Mouse (Mus musculus) forebrain, embryonic 12.5 days (tissue): Measurements from ENCODE around the gene Alkbh2. TPM values are rescaled to one million over a fixed set of nuclear protein-coding genes. Genes with fewer than 3 reads are reported as not detected.

Source experiments
- ATAC-seq: fragments of 200-750 bp; cut with Nextera tagmentation; 2 replicates; pipeline ENCODE4 v1.8.0; 2017; ENCODE audit warnings: moderate TSS enrichment; ENCODE audit not compliant: low FRiP score
- H3K27ac ChIP-seq: fragments of 300-500 bp; sonication (generic); 2 replicates; pipeline ENCODE4 v1.5.1; 2016; ENCODE audit warnings: mild to moderate bottlenecking
- H3K27me3 ChIP-seq: fragments of 300-500 bp; sonication (generic); 2 replicates; pipeline ENCODE4 v1.6.1; 2016; ENCODE audit warnings: mild to moderate bottlenecking
- H3K36me3 ChIP-seq: fragments of 300-500 bp; sonication (generic); replicated peaks from 2 replicates; pipeline ENCODE4 v1.6.1; 2016; ENCODE audit warnings: mild to moderate bottlenecking
- H3K4me1 ChIP-seq: fragments of 300-500 bp; sonication (generic); 2 replicates; pipeline ENCODE4 v1.6.1; 2016
- H3K4me2 ChIP-seq: fragments of 300-500 bp; sonication (generic); 2 replicates; pipeline ENCODE4 v1.6.1; 2016; ENCODE audit warnings: mild to moderate bottlenecking, moderate library complexity
- H3K4me3 ChIP-seq: fragments of 300-500 bp; sonication (generic); replicated peaks from 2 replicates; pipeline ENCODE4 v1.5.1; 2016; ENCODE audit warnings: mild to moderate bottlenecking
- H3K9ac ChIP-seq: fragments of 300-500 bp; sonication (generic); 2 replicates; pipeline ENCODE4 v1.6.1; 2016; ENCODE audit warnings: mild to moderate bottlenecking
- H3K9me3 ChIP-seq: fragments of 300-500 bp; sonication (generic); 2 replicates; pipeline ENCODE4 v1.6.1; 2016
- WGBS: fragments of 180-500 bp; shearing (Covaris S2); methylation state at CpG from one replicate; pipeline ENCODE4 v1.1.7; 2016; 5-methylcytosine and 5-hydroxymethylcytosine counted together
- polyA plus RNA-seq: library from polyadenylated mRNA; unstranded; fragments of >200 nt; fragmentation: Nextera tagmentation; extraction: Ambion mirVana; gene quantifications from 2 replicates; pipeline ENCODE4 v1.2.1, GENCODE M21; 2016

The Alkbh2 gene
- polyA plus RNA-seq, 1 experiment from 2014 or later = 11.3 TPM

GRCm38 (mm10) chr5:114085501-114085900 lies 42.5 kb downstream of the Alkbh2 start:
- Histone ChIP-seq H3K4me3 (no peak overlapping the region), H3K9me3 (no peaks in the 10 kb centered on the region), H3K27me3 (no peaks in the 10 kb centered on the region), H3K27ac (no peak overlapping the region), H3K4me1 (peaks cover 4% of the 10 kb centered on the region), H3K36me3 (no peaks in the 10 kb centered on the region), H3K4me2 (no peak overlapping the region), H3K9ac (no peak overlapping the region)
- WGBS = 88% methylated on average over 14 of the region's 14 CpGs
- no peak for ATAC-seq

GRCm38 (mm10) chr5:114077009-114077408 lies 51.0 kb downstream of the Alkbh2 start:
- WGBS = 62% methylated on average over 8 of the region's 8 CpGs
- peaks cover 3% of the 10 kb centered on the region for H3K4me1 ChIP-seq
- H3K9me3 ChIP-seq = no peaks in the 10 kb centered on the region
- ATAC-seq = no peak
- no peaks in the 10 kb centered on the region for H3K27me3 ChIP-seq
- H3K36me3 ChIP-seq = no peaks in the 10 kb centered on the region
- no peak overlapping the region for H3K27ac ChIP-seq
- no peak overlapping the region for H3K4me3 ChIP-seq
- no peak overlapping the region for H3K4me2 ChIP-seq
- no peak overlapping the region for H3K9ac ChIP-seq

Other genes starting within 250 kb of the Alkbh2 start
- gene Coro1c, start 219.5 kb downstream of the Alkbh2 start, polyA plus RNA-seq = 256 and 277 TPM in 2 replicates
- gene Ssh1, start 134.3 kb downstream of the Alkbh2 start, polyA plus RNA-seq = 19.0 and 19.9 TPM in 2 replicates
- not detected in 2 replicates for gene Dao, start 124.5 kb downstream of the Alkbh2 start, polyA plus RNA-seq
- 15.8 and 16.9 TPM in 2 replicates for gene Usp30, start 62.8 kb downstream of the Alkbh2 start, polyA plus RNA-seq
- 40.2 and 45.7 TPM in 2 replicates for gene Svop, start 36.6 kb downstream of the Alkbh2 start, polyA plus RNA-seq
- 64.4 and 69.6 TPM in 2 replicates for gene Ung, start 2.2 kb upstream of the Alkbh2 start, polyA plus RNA-seq
- gene Acacb, start 18.3 kb upstream of the Alkbh2 start, polyA plus RNA-seq = 1.7 and 1.9 TPM in 2 replicates
- 0.41 and 0.82 TPM in 2 replicates for gene Foxn4, start 145.6 kb upstream of the Alkbh2 start, polyA plus RNA-seq
- 1.00 and 1.0 TPM in 2 replicates for gene Myo1h, start 160.9 kb upstream of the Alkbh2 start, polyA plus RNA-seq